Mouse (Mus musculus): Measurements from ENCODE around the gene Abca9. TPM values are rescaled to one million over a fixed set of nuclear protein-coding genes. Genes with fewer than 3 reads are reported as not detected.

Gene Abca9
- polyA plus RNA-seq, 1 experiment from 2014 or later: 0.99 TPM

DNA sequence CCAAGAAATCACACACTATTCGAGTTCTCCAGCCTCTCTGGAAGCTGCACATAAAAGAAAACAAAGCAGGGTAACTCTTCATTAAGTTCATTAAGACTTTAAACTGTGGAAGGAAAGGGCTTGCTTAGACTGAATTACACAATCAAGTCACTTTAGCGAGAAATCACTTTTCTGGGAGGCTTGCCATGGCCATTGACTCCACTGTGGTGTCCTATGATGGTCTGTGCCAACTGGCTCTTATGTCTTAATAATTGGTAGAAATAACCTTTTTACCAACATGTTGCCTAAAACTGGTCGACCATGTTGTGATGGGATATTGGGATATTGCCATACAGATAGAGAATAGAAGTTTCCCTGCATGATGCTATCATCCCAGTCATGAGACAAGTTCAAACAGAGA lies 73.8 kb downstream of the Abca9 start:
- H3K4me1 ChIP-seq (replicated peaks; ENCODE audit: insufficient read depth, low read length): no peaks in the 10 kb centered on the region
- H3K27ac ChIP-seq: no peak overlapping the region
- H3K9ac ChIP-seq (ENCODE audit: low read depth, low read length): no peak overlapping the region
- no peaks in the 10 kb centered on the region for H3K36me3 ChIP-seq (ENCODE audit: insufficient read depth, low read length)
- DNase-seq (ENCODE audit: low spot score) (no peak), ATAC-seq (replicated peaks; ENCODE audit: low FRiP score, low read depth) (no peak)
- no peak overlapping the region for H3K4me2 ChIP-seq (ENCODE audit: low read length)
- WGBS: 81% methylated on average over 3 of the region's 3 CpGs
- H3K9me3 ChIP-seq (replicated peaks; ENCODE audit: low read length): no peaks in the 10 kb centered on the region
- H3K4me3 ChIP-seq (replicated peaks; ENCODE audit: low read depth, low read length): no peak overlapping the region
- H3K27me3 ChIP-seq (ENCODE audit: insufficient read depth, low read length): no peaks in the 10 kb centered on the region
- no peak for TF ChIP-seq CTCF (IDR thresholded peaks at IDR 0.05; ENCODE audit: low read depth)

DNA sequence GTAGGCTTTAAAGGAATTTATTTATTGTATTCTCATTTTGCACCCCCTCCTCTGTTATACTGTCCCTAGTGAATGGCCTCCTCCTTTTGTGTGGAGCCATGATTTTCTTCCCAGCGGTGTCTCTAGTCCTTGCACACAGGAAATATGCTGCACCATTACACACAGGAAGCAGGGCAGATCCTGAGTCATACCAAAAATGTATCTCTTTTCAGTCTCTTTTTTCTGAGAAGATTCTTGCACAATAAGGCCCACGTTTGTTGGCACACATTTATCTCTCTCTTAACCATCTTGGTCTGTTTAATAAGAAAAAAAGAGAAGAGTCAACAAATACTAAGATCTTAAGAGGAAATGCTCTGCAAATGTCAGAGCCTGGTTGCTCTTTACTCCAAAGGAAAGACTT lies 76.7 kb downstream of the Abca9 start:
- H3K9me3 ChIP-seq (replicated peaks; ENCODE audit: low read length): no peaks in the 10 kb centered on the region
- no peak overlapping the region for H3K27ac ChIP-seq
- no peaks in the 10 kb centered on the region for H3K4me1 ChIP-seq (replicated peaks; ENCODE audit: insufficient read depth, low read length)
- H3K27me3 ChIP-seq (ENCODE audit: insufficient read depth, low read length): no peaks in the 10 kb centered on the region
- H3K4me3 ChIP-seq (replicated peaks; ENCODE audit: low read depth, low read length): no peak overlapping the region
- TF ChIP-seq CTCF (IDR thresholded peaks at IDR 0.05; ENCODE audit: low read depth): no peak
- DNase-seq (ENCODE audit: low spot score): no peak
- no peak overlapping the region for H3K9ac ChIP-seq (ENCODE audit: low read depth, low read length)
- no peaks in the 10 kb centered on the region for H3K36me3 ChIP-seq (ENCODE audit: insufficient read depth, low read length)
- WGBS: 75% methylated on average over 2 of the region's 2 CpGs
- no peak overlapping the region for H3K4me2 ChIP-seq (ENCODE audit: low read length)
- ATAC-seq (replicated peaks; ENCODE audit: low FRiP score, low read depth): no peak

DNA sequence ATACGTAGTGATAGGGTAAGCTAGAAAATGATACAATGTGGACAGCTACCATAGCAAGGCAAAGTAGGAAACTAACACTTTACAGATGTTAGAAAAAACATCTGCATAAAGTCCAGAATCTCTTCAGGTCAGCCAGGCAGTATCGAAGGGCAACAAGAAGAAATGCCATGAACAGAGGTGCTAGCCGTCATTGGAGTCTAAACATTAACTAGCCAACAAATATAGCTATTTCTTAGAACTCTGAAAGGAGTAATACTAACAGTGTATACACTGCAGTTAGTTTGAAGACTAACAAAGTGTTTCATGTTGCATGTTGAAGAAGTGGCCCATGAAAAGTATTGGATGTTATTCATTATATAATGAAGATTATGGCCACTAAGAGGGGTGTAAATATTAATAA lies 95.8 kb downstream of the Abca9 start:
- no peak for DNase-seq (ENCODE audit: low spot score)
- TF ChIP-seq CTCF (IDR thresholded peaks at IDR 0.05; ENCODE audit: low read depth): no peak
- no peak overlapping the region for H3K4me2 ChIP-seq (ENCODE audit: low read length)
- no peak overlapping the region for H3K9ac ChIP-seq (ENCODE audit: low read depth, low read length)
- H3K4me1 ChIP-seq (replicated peaks; ENCODE audit: insufficient read depth, low read length): no peaks in the 10 kb centered on the region
- 71% methylated on average over 3 of the region's 3 CpGs for WGBS
- no peaks in the 10 kb centered on the region for H3K27me3 ChIP-seq (ENCODE audit: insufficient read depth, low read length)
- no peaks in the 10 kb centered on the region for H3K36me3 ChIP-seq (ENCODE audit: insufficient read depth, low read length)
- H3K27ac ChIP-seq: no peak overlapping the region
- no peak for ATAC-seq (replicated peaks; ENCODE audit: low FRiP score, low read depth)
- no peaks in the 10 kb centered on the region for H3K9me3 ChIP-seq (replicated peaks; ENCODE audit: low read length)
- no peak overlapping the region for H3K4me3 ChIP-seq (replicated peaks; ENCODE audit: low read depth, low read length)

DNA sequence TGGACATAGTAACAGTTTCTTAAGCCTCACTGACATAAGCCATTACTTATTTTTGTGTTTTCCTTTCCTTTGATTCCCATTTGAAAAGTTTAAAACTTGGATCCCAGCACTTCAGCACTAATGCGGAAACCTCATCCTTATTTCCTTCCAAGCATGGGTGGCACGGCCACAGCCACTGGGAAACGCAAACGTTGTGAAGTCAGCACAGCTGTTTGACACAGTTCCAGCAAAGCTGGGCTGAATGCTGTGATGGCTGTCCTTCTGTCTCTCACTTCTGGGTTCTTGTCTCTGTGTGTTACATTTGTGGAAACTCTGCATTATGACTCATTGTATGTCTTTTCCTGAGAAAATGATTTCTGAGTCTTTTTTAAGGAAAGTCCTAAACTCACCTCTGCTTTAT lies 107.0 kb downstream of the Abca9 start:
- WGBS: 61% methylated on average over 4 of the region's 4 CpGs
- no peak for DNase-seq (ENCODE audit: low spot score)
- no peak for TF ChIP-seq CTCF (IDR thresholded peaks at IDR 0.05; ENCODE audit: low read depth)
- Histone ChIP-seq H3K36me3 (ENCODE audit: insufficient read depth, low read length) (no peaks in the 10 kb centered on the region), H3K27ac (no peak overlapping the region), H3K9me3 (replicated peaks; ENCODE audit: low read length) (no peaks in the 10 kb centered on the region), H3K9ac (ENCODE audit: low read depth, low read length) (no peak overlapping the region), H3K4me1 (replicated peaks; ENCODE audit: insufficient read depth, low read length) (no peaks in the 10 kb centered on the region), H3K4me2 (ENCODE audit: low read length) (no peak overlapping the region), H3K4me3 (replicated peaks; ENCODE audit: low read depth, low read length) (no peak overlapping the region), H3K27me3 (ENCODE audit: insufficient read depth, low read length) (no peaks in the 10 kb centered on the region)
- no peak for ATAC-seq (replicated peaks; ENCODE audit: low FRiP score, low read depth)

DNA sequence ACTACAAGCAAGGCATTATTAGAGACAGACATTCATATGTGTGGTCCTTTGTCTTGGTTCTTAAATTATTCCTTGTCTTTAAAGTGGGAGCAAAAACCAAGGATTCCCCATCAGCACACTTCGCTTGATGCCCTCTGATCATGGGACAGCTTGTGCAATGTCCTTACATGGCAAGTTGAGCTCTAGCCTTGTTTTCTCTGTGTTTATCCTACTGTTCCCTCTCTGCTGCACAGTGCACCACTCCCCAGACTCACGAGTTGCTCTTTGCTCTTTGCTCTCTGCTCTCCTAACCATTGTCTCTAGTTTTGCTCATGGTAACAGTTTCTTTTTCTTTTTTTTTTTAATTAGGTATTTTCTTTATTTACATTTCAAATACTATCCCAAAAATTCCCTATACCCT lies 107.9 kb downstream of the Abca9 start:
- Histone ChIP-seq H3K27me3 (ENCODE audit: insufficient read depth, low read length) (no peaks in the 10 kb centered on the region), H3K4me3 (replicated peaks; ENCODE audit: low read depth, low read length) (no peak overlapping the region), H3K27ac (no peak overlapping the region), H3K4me2 (ENCODE audit: low read length) (no peak overlapping the region), H3K9ac (ENCODE audit: low read depth, low read length) (no peak overlapping the region), H3K9me3 (replicated peaks; ENCODE audit: low read length) (no peaks in the 10 kb centered on the region), H3K36me3 (ENCODE audit: insufficient read depth, low read length) (no peaks in the 10 kb centered on the region), H3K4me1 (replicated peaks; ENCODE audit: insufficient read depth, low read length) (no peaks in the 10 kb centered on the region)
- no peak for TF ChIP-seq CTCF (IDR thresholded peaks at IDR 0.05; ENCODE audit: low read depth)
- ATAC-seq (replicated peaks; ENCODE audit: low FRiP score, low read depth) (no peak), DNase-seq (ENCODE audit: low spot score) (no peak)
- 62% methylated on average over 2 of the region's 2 CpGs for WGBS

DNA sequence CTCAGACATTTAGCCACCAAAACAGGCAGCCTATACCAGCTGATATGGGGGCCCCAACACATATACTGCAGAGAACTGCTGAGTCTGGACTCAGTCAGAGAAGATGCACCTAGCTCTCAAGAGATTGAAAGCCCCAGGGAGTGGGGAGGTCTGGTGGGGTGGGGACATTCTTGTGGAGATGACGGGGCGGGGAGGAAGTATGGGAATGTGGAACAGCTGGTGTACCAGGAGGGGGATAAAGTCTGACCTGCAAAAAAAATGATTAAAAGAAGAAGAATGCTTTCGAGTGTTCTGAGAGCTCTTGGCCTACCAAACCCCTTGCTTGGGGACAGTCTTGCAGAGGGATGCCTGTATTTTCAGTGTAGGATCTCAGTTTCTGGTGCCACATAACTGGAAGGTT lies 114.3 kb downstream of the Abca9 start:
- WGBS: 42% methylated on average over 3 of the region's 3 CpGs
- no peak for TF ChIP-seq CTCF (IDR thresholded peaks at IDR 0.05; ENCODE audit: low read depth)

More for the DNA sequence above, 114.3 kb downstream of the Abca9 start:
- H3K9ac ChIP-seq (ENCODE audit: low read depth, low read length): no peak overlapping the region
- H3K36me3 ChIP-seq (ENCODE audit: insufficient read depth, low read length): no peaks in the 10 kb centered on the region
- H3K4me2 ChIP-seq (ENCODE audit: low read length): no peak overlapping the region
- no peak for ATAC-seq (replicated peaks; ENCODE audit: low FRiP score, low read depth)
- H3K4me3 ChIP-seq (replicated peaks; ENCODE audit: low read depth, low read length): no peak overlapping the region
- no peak for DNase-seq (ENCODE audit: low spot score)
- H3K4me1 ChIP-seq (replicated peaks; ENCODE audit: insufficient read depth, low read length): no peaks in the 10 kb centered on the region
- H3K27ac ChIP-seq: no peak overlapping the region
- H3K9me3 ChIP-seq (replicated peaks; ENCODE audit: low read length): no peaks in the 10 kb centered on the region
- H3K27me3 ChIP-seq (ENCODE audit: insufficient read depth, low read length): no peaks in the 10 kb centered on the region

Other genes with a start within 250 kb of the Abca9 start
- gene Abca8b, start 172.4 kb downstream of the Abca9 start, polyA plus RNA-seq (2015; fragmentation: Nextera tagmentation; extraction: Ambion mirVana): 0.31 and 0.38 TPM in 2 replicates
- 0.19 and 0.70 TPM in 2 replicates for gene Abca8a, start 72.2 kb downstream of the Abca9 start, polyA plus RNA-seq (2015; fragmentation: Nextera tagmentation; extraction: Ambion mirVana)
- gene Abca6, start 83.6 kb upstream of the Abca9 start, polyA plus RNA-seq (2015; fragmentation: Nextera tagmentation; extraction: Ambion mirVana): 0.37 and 0.54 TPM in 2 replicates
- gene Abca5, start 169.5 kb upstream of the Abca9 start, polyA plus RNA-seq (2015; fragmentation: Nextera tagmentation; extraction: Ambion mirVana): 2.2 and 4.2 TPM in 2 replicates
- 12.7 and 12.8 TPM in 2 replicates for gene Map2k6, start 230.9 kb upstream of the Abca9 start, polyA plus RNA-seq (2015; fragmentation: Nextera tagmentation; extraction: Ambion mirVana)

All from kidney, postnatal 0 days (tissue).